Mouse (Mus musculus): ENCODE data around the gene Gm20388.

- TF ChIP-seq CTCF (IDR thresholded peaks at IDR 0.05; ENCODE audit: borderline replicate concordance, insufficient read depth, low read depth, low read length) (no peak), POLR2A (IDR thresholded peaks at IDR 0.05; ENCODE audit: borderline replicate concordance, insufficient read depth, low read length) (no peak)
Measured at GRCm38 (mm10) chr8:123899366-123899765, 3988.7 kb downstream of the Gm20388 start.
